Mouse (Mus musculus) intestine, embryonic 16.5 days (tissue): ENCODE measurements around the gene Stk38l. TPM values are rescaled to one million over a fixed set of nuclear protein-coding genes. Genes with fewer than 3 reads are reported as not detected.
A peak's percentile ranks its signal among the peaks of the same experiment; 100 is the strongest.

Experiments
- ATAC-seq: fragments of 200-750 bp; cut with Nextera tagmentation; 2 replicates; pipeline ENCODE4 v1.8.0; 2017; ENCODE audit warnings: moderate TSS enrichment, moderate library complexity
- H3K27ac ChIP-seq: fragments of 300-500 bp; sonication (generic); 2 replicates; pipeline ENCODE4 v1.5.1; 2014; ENCODE audit warnings: mild to moderate bottlenecking, low read length
- H3K27me3 ChIP-seq: fragments of 300-500 bp; sonication (generic); replicated peaks from 2 replicates; pipeline ENCODE4 v1.6.1; 2014; ENCODE audit warnings: low read length, control low read depth, mixed read lengths; ENCODE audit not compliant: control insufficient read depth, insufficient read depth
- H3K36me3 ChIP-seq: fragments of 300-500 bp; sonication (generic); 2 replicates; pipeline ENCODE4 v1.6.1; 2014; ENCODE audit warnings: low read length, control low read depth; ENCODE audit not compliant: control insufficient read depth, insufficient read depth
- H3K4me1 ChIP-seq: fragments of 300-500 bp; sonication (generic); 2 replicates; pipeline ENCODE4 v1.6.1; 2014; ENCODE audit warnings: low read length, control low read depth, mixed read lengths; ENCODE audit not compliant: control insufficient read depth, insufficient read depth
- H3K4me2 ChIP-seq: fragments of 300-500 bp; sonication (generic); 2 replicates; pipeline ENCODE4 v1.6.1; 2014; ENCODE audit warnings: low read depth, low read length, control low read depth
- H3K4me3 ChIP-seq: fragments of 300-500 bp; sonication (generic); 2 replicates; pipeline ENCODE4 v1.5.1; 2014; ENCODE audit warnings: mild to moderate bottlenecking, low read length
- H3K9ac ChIP-seq: fragments of 300-500 bp; sonication (generic); 2 replicates; pipeline ENCODE4 v1.6.1; 2014; ENCODE audit warnings: low read depth, low read length
- H3K9me3 ChIP-seq: fragments of 300-500 bp; sonication (generic); 2 replicates; pipeline ENCODE4 v1.6.1; 2016; ENCODE audit warnings: low read length, control low read depth; ENCODE audit not compliant: control insufficient read depth
- WGBS: fragments of 180-500 bp; shearing (Covaris S2); extraction: QIAGEN DNeasy Blood & Tissue Kit; methylation state at CpG from one replicate; pipeline ENCODE4 v1.1.7; 2014; 5-methylcytosine and 5-hydroxymethylcytosine counted together
- polyA plus RNA-seq: library from polyadenylated mRNA; unstranded; fragments of >200 nt; fragmentation: Nextera tagmentation; extraction: Ambion mirVana; gene quantifications from 2 replicates; pipeline ENCODE4 v1.2.1, GENCODE M21; 2015

The Stk38l gene
- polyA plus RNA-seq, 1 experiment from 2014 or later, result 17.9 TPM

DNA sequence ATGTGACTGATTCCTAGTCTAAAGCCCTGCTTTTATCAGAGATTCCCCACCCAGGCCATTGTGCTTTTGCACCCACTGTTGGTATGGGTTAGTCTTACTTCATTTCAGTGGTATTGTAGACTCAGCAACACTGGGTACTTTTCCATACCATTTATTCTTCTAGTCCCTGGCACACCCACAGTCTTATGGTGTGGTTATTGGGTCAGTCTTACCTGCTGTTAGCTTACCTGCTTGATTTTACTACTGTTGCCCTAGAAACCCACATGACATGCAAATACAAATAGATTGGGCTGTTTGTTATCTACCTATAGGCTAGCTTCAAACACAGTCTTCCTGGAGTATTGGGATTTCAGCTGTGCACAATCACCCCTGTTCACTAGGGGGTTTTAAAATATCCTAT, 22.3 kb downstream of the Stk38l start:
- Histone ChIP-seq H3K4me2 (no peak overlapping the region), H3K27ac (no peak overlapping the region)
- ATAC-seq, result peak; percentile 54

DNA sequence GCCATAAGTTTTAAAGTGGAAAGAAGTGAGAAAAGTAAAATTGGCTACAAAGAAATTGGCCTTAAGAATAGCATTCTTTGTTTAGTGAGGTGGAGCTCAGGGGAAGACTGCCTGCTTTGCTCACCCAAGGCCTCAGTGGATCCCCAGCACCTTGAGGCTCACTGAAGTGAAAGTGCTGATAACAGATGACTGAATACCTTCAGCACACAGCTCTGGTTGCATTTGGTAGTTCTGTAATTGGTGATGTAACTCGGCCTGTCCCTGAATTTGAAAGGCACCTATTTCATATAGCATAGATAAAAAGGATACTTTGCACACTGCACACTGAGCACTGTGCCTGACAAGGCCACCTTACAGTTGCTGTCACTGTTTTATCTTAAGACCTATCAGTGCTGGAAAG, 23.5 kb downstream of the Stk38l start:
- H3K27me3 ChIP-seq, result no peaks in the 10 kb centered on the region
- no peaks in the 10 kb centered on the region for H3K36me3 ChIP-seq
- H3K4me3 ChIP-seq, result no peak overlapping the region
- H3K4me2 ChIP-seq, result no peak overlapping the region
- H3K9ac ChIP-seq, result no peak overlapping the region
- 50% methylated on average over 1 of the region's 1 CpGs for WGBS
- H3K27ac ChIP-seq, result no peak overlapping the region
- H3K4me1 ChIP-seq, result peaks cover 12% of the 10 kb centered on the region
- ATAC-seq, result no peak
- no peaks in the 10 kb centered on the region for H3K9me3 ChIP-seq

More for the DNA sequence above, 22.3 kb downstream of the Stk38l start:
- Histone ChIP-seq H3K36me3 (no peaks in the 10 kb centered on the region), H3K4me3 (no peak overlapping the region), H3K4me1 (peaks cover 12% of the 10 kb centered on the region), H3K27me3 (no peaks in the 10 kb centered on the region), H3K9me3 (no peaks in the 10 kb centered on the region), H3K9ac (no peak overlapping the region)

DNA sequence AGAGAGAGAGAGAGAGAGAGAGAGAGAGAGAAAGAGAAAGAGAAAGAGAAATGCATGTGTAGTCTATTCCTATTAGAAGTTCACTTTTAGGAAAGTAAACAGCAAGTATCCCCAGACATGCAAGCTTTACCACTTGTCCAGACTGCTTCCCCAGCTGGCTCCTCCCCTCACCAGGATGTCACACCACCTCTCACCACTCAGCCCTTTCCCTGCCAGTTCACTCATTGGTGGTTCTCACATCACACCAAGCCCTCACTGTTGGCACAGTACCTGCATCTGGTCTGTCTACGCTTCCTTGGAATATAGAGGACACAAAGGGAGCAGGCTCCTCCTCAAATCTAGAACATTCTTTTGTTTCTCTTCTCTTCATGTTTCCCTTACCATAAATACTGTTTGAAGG, 26.9 kb downstream of the Stk38l start:
- no peak overlapping the region for H3K4me3 ChIP-seq

DNA sequence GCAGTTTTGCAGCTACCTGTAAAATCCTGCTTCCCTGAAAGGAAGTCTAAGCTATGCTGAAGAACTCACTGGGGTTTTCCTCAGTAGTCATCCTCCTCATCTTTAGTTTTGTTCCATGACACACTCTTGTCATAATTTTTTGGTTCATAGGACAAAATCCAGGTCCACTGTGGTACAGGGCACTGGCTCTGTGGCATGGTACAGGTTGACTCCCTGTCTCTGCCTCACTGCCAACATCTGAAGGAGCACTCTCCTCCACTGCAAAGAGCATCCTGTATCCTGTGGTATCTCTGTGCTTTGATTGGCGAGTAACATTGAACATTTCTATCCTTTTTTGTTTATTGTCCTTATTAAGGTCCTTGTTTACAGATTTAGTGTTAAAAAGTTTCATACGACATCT, 27.4 kb downstream of the Stk38l start:
- no peak for ATAC-seq
- WGBS, result 89% methylated on average over 2 of the region's 2 CpGs
- H3K27ac ChIP-seq, result no peak overlapping the region
- H3K27me3 ChIP-seq, result no peaks in the 10 kb centered on the region
- H3K4me2 ChIP-seq, result no peak overlapping the region
- H3K9ac ChIP-seq, result no peak overlapping the region
- H3K4me3 ChIP-seq, result no peak overlapping the region
- no peaks in the 10 kb centered on the region for H3K9me3 ChIP-seq
- H3K4me1 ChIP-seq, result peaks cover 5% of the 10 kb centered on the region; the same call in 1 of the 2 replicates
- no peaks in the 10 kb centered on the region for H3K36me3 ChIP-seq

More for the DNA sequence above, 26.9 kb downstream of the Stk38l start:
- peak; percentile 83 for ATAC-seq
- Histone ChIP-seq H3K27me3 (no peaks in the 10 kb centered on the region), H3K4me2 (no peak overlapping the region), H3K9ac (no peak overlapping the region), H3K9me3 (no peaks in the 10 kb centered on the region), H3K27ac (no peak overlapping the region), H3K4me1 (peaks cover 10% of the 10 kb centered on the region), H3K36me3 (no peaks in the 10 kb centered on the region)
- 50% methylated on average over 1 of the region's 1 CpGs for WGBS

DNA sequence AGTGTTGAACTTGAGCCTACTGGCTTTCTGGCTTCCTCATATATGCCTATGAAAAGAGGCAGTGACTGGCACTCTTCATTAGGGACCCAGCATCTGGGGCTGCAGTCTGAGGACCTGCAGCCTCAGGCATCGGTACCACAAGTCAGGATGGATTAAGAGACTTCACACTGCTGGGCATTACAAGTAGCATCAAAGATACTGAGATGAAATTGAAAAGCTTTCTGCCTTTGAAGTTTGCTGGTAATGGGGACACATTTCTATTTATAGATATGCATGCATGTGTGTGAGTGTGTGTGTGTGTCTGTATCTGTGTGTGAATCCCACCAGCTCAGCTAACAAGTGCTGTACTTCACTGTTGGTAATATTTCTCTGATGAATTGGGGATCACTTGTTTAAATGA, 27.8 kb downstream of the Stk38l start:
- H3K27me3 ChIP-seq, result no peaks in the 10 kb centered on the region
- 79% methylated on average over 1 of the region's 1 CpGs for WGBS
- H3K27ac ChIP-seq, result no peak overlapping the region
- no peaks in the 10 kb centered on the region for H3K9me3 ChIP-seq
- no peaks in the 10 kb centered on the region for H3K36me3 ChIP-seq
- no peak for ATAC-seq
- H3K4me3 ChIP-seq, result no peak overlapping the region
- H3K9ac ChIP-seq, result no peak overlapping the region
- peaks cover 5% of the 10 kb centered on the region; the same call in 1 of the 2 replicates for H3K4me1 ChIP-seq
- H3K4me2 ChIP-seq, result no peak overlapping the region

DNA sequence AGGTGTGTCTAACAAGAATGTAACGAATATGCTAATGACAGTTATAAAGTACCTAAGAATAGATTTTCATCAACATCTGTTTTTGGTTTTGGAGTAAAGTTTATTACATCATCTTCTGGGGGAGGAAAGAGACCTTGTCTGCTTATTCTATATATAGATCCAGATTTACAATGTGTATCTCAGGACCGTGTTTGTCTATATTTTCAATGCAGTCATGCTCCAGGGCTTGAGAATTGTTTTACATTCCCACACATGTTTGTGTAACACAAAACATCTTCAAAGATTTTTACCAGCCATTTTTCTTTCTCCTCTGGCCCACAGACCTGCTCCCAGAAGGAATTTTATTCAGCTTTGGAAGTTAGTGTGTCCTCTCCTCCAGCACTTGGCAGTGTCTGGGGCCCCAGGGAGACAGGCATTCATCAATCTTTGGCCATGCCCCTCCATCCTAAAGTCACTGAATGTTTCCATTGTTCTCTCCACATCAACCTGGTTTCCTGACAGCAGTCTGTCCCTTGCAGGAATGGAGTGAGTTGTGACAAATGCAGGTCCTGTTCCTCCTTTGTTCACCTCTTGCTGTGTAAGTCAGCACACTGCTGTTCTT, 28.9 kb downstream of the Stk38l start:
- no peak overlapping the region for H3K4me2 ChIP-seq
- no peaks in the 10 kb centered on the region for H3K27me3 ChIP-seq
- no peak for ATAC-seq
- H3K9me3 ChIP-seq, result no peaks in the 10 kb centered on the region
- WGBS, result 46% methylated on average over 2 of the region's 2 CpGs
- H3K27ac ChIP-seq, result no peak overlapping the region
- H3K4me1 ChIP-seq, result peaks cover 5% of the 10 kb centered on the region; the same call in 1 of the 2 replicates
- H3K9ac ChIP-seq, result no peak overlapping the region
- no peak overlapping the region for H3K4me3 ChIP-seq
- no peaks in the 10 kb centered on the region for H3K36me3 ChIP-seq

DNA sequence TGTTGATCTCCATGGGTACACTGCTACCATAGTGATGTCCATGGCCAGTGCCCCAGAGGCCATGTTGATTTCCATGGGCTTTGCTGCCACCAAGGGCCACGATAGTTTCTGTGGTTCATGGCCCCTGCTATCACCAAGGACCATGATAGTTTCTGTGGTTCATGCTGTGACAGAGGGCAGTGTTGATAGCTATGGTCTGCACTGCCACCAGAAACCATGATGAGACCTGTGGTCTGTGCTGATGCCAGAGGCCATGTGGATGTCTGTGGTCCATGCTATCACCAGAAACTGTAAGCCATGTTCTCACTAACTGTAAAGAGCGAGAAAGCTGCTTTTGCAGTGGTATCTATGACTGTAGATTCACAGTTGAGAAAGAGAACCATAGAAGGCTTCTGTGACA, 30.3 kb downstream of the Stk38l start:
- no peaks in the 10 kb centered on the region for H3K36me3 ChIP-seq
- H3K4me2 ChIP-seq, result no peak overlapping the region
- peaks cover 5% of the 10 kb centered on the region; the same call in 1 of the 2 replicates for H3K4me1 ChIP-seq
- H3K27me3 ChIP-seq, result no peaks in the 10 kb centered on the region
- no peak for ATAC-seq
- no peak overlapping the region for H3K9ac ChIP-seq
- no peak overlapping the region for H3K27ac ChIP-seq
- H3K4me3 ChIP-seq, result no peak overlapping the region
- 83% methylated on average over 2 of the region's 2 CpGs for WGBS
- no peaks in the 10 kb centered on the region for H3K9me3 ChIP-seq

DNA sequence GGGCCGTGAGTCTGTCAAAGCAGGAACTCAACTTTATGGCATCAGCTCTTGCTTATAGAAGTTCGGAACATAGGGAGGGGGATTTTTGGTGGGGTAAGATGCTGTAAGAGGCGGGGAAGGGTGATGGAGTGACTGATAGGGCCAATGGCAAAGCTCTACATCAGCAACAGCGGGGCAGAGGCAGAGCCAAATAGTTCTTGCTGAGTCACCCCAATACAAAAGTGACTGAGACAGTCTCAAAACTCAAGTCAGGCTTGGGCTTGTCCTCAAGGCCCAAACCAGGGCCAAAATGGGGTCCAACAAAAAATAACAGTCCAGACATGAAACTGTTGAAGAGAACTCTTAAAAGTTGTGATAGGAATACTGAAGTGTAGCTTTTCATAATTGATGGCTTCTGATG, 30.9 kb downstream of the Stk38l start:
- H3K27me3 ChIP-seq, result no peaks in the 10 kb centered on the region
- H3K4me1 ChIP-seq, result peaks cover 5% of the 10 kb centered on the region; the same call in 1 of the 2 replicates
- 93% methylated on average over 4 of the region's 4 CpGs for WGBS
- H3K4me2 ChIP-seq, result no peak overlapping the region
- no peaks in the 10 kb centered on the region for H3K36me3 ChIP-seq
- no peak overlapping the region for H3K4me3 ChIP-seq
- H3K9ac ChIP-seq, result no peak overlapping the region
- no peaks in the 10 kb centered on the region for H3K9me3 ChIP-seq
- ATAC-seq, result no peak
- H3K27ac ChIP-seq, result no peak overlapping the region

DNA sequence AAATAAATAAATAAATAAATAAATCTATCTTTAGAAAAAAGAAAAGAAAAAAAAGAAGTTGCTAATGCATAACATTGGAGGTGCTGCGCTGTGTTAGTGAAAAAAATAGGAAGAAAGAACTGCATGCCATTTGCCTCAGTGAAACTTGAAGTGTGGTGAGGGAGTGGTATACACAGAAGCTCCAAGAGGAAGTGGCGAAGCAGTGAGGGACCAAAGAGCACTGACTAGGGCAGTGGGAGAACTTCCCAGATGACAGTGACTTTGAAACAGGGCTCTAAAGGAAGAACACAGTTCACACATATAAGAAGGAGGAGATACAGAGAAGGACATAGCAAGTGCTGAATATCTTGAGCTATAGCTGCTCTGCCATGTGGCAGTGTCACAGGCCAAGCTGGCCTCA, 34.2 kb downstream of the Stk38l start:
- H3K36me3 ChIP-seq, result no peaks in the 10 kb centered on the region
- no peak overlapping the region for H3K9ac ChIP-seq
- no peak for ATAC-seq
- H3K4me1 ChIP-seq, result no peaks in the 10 kb centered on the region
- H3K9me3 ChIP-seq, result no peaks in the 10 kb centered on the region
- WGBS, result 96% methylated on average over 2 of the region's 2 CpGs
- no peak overlapping the region for H3K4me2 ChIP-seq
- no peak overlapping the region for H3K27ac ChIP-seq
- H3K4me3 ChIP-seq, result no peak overlapping the region
- H3K27me3 ChIP-seq, result no peaks in the 10 kb centered on the region

DNA sequence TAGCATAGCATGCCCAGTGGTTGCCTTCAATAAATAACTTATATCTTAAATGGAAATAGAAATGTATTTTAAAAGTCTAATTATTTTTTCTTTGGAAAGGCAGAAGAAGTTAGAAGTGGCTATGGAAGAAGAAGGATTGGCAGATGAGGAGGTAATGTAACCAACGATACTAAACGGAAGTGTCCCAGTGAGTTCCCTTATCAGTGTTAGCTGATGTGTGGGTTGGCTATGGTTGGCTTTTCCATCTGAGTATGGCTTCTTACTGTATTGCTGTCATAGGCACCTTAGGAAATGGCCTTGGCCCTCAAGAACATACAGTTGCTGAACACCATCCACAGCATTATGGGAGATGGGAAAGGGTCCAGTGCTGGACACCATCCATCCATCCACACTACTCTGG, 35.2 kb downstream of the Stk38l start:
- 98% methylated on average over 2 of the region's 2 CpGs for WGBS
- no peak for ATAC-seq
- Histone ChIP-seq H3K9ac (no peak overlapping the region), H3K4me2 (no peak overlapping the region), H3K9me3 (no peaks in the 10 kb centered on the region), H3K27me3 (no peaks in the 10 kb centered on the region), H3K4me3 (no peak overlapping the region), H3K36me3 (no peaks in the 10 kb centered on the region), H3K27ac (no peak overlapping the region), H3K4me1 (no peaks in the 10 kb centered on the region)
